Mouse (Mus musculus): ENCODE measurements around the gene Bptf. TPM values are rescaled to one million over a fixed set of nuclear protein-coding genes. Genes with fewer than 3 reads are reported as not detected.

Bptf gene
- total RNA-seq, 1 experiment = 86.4 TPM

- 0 out of 4 replicates have a peak, but pooled peaks cover 0 to 3% of the 10 kb centered on the region in 2 experiments for H3K4me1 ChIP-seq (ENCODE audit: control insufficient read depth in 2 of 2, insufficient read depth in 2 of 2, low read length in 2 of 2, poor library complexity in 1 of 2)
- H3K9ac ChIP-seq (ENCODE audit: insufficient read depth, low read depth, low read length, poor library complexity, severe bottlenecking) = no peak overlapping the region
- in situ Hi-C loops (cut with MboI; ENCODE audit: low sequenced_read_pairs in 2 of 2, unreplicated experiment in 2 of 2) = no loop called here
- H3K36me3 ChIP-seq (ENCODE audit: control insufficient read depth, insufficient read depth, low read length, poor library complexity, severe bottlenecking) = no peaks in the 10 kb centered on the region
- no peak overlapping the region for H3K4me3 ChIP-seq (ENCODE audit: insufficient read depth in 1 of 2, low read depth in 1 of 2, low read length in 2 of 2, poor library complexity in 1 of 2, severe bottlenecking in 1 of 2)
- H3K27ac ChIP-seq (ENCODE audit: insufficient read depth, low read depth, low read length, poor library complexity, severe bottlenecking) = no peak overlapping the region
- TF ChIP-seq ZNF384 (IDR thresholded peaks at IDR 0.05; ENCODE audit: low read depth, low read length) = no peak
- TF ChIP-seq HCFC1 (IDR thresholded peaks at IDR 0.05; ENCODE audit: borderline replicate concordance, insufficient read depth, low read length) = no peak
- TF ChIP-seq CHD2 (IDR thresholded peaks at IDR 0.05; ENCODE audit: low read depth, low read length) = no peak
- TF ChIP-seq MAFK (IDR thresholded peaks at IDR 0.05; ENCODE audit: insufficient read depth, low read depth, low read length) = no peak
- TF ChIP-seq ZC3H11A (IDR thresholded peaks at IDR 0.05; ENCODE audit: borderline replicate concordance, low read depth, low read length) = no peak
- H3K9me3 ChIP-seq (ENCODE audit: control insufficient read depth, insufficient read depth, low read depth, low read length) = no peaks in the 10 kb centered on the region
- no peak for DNase-seq (ENCODE audit: low read depth, low spot score)
Observed at GRCm38 (mm10) chr11:107005538-107005937, 126.4 kb downstream of the Bptf start.

DNA sequence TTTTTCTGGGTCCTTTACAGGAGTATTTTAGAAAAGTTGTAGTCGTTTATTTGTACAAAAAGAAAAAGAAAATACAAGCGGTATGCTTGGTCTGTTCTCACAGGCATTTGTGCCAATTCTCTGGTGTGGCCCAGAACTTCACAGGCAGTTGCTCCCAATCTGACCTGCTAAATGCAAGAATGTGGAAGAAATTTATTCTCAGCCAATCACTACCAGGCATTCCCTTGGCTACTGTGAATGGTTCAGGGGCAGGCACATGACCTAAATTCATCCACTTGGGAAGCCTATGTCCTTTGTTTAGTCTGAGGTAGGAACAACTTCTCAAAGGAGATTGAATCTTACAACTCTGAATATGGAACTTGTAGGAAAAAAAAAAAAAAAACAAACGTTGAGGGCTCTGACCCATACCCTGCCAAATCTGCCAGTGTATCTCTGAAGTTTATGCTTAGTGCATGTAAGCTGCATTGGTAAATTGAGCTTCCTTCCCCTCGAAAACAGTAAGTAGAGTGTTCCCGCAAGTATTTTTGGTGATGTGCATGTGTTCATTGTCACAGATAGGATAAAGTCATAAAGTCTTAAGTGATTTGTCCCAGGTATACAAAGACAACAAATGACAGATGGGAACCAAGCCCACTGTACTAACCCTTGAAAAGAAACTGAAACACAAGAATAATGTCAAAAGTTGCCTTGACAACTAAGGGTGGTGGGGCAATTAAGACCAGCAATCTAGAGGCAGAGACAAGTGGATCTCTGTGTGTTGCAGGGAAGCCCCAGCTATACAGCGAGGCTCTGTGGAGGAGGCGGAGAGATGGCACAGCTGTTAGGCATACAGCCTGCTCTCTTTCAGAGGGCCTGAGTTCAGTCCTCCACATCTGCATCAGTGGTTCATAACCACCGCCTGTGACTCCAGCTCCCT, 129.9 kb downstream of the Bptf start:
- Histone ChIP-seq H3K9ac (ENCODE audit: insufficient read depth, low read depth, low read length, poor library complexity, severe bottlenecking) (no peak overlapping the region), H3K4me3 (ENCODE audit: insufficient read depth in 1 of 2, low read depth in 1 of 2, low read length in 2 of 2, poor library complexity in 1 of 2, severe bottlenecking in 1 of 2) (peak overlapping the region in 1 of 2 experiments; percentile 20; a peak in 1 of 4 replicates), H3K9me3 (ENCODE audit: control insufficient read depth, insufficient read depth, low read depth, low read length) (no peaks in the 10 kb centered on the region), H3K36me3 (ENCODE audit: control insufficient read depth, insufficient read depth, low read length, poor library complexity, severe bottlenecking) (peaks cover 8% of the 10 kb centered on the region), H3K27ac (ENCODE audit: insufficient read depth, low read depth, low read length, poor library complexity, severe bottlenecking) (no peak overlapping the region), H3K4me1 (ENCODE audit: control insufficient read depth in 2 of 2, insufficient read depth in 2 of 2, low read length in 2 of 2, poor library complexity in 1 of 2) (0 out of 4 replicates have a peak, but pooled peaks cover 0 to 3% of the 10 kb centered on the region in 2 experiments)
- no peak for DNase-seq (ENCODE audit: low read depth, low spot score)
- peak; percentile 43; the same call in 1 of the 2 replicates for TF ChIP-seq ZNF384 (IDR thresholded peaks at IDR 0.05; ENCODE audit: low read depth, low read length)
- TF ChIP-seq ZC3H11A (IDR thresholded peaks at IDR 0.05; ENCODE audit: borderline replicate concordance, low read depth, low read length) = no peak
- in situ Hi-C loops (cut with MboI; ENCODE audit: low sequenced_read_pairs in 2 of 2, unreplicated experiment in 2 of 2) = no loop called here

GRCm38 (mm10) chr11:106999949-107000513, 131.9 kb downstream of the Bptf start:
- Histone ChIP-seq H3K4me3 (ENCODE audit: insufficient read depth in 1 of 2, low read depth in 1 of 2, low read length in 2 of 2, poor library complexity in 1 of 2, severe bottlenecking in 1 of 2) (peak overlapping the region; percentile 43 to 67; a peak in 3 of 4 replicates), H3K9me3 (ENCODE audit: control insufficient read depth, insufficient read depth, low read depth, low read length) (no peaks in the 10 kb centered on the region), H3K36me3 (ENCODE audit: control insufficient read depth, insufficient read depth, low read length, poor library complexity, severe bottlenecking) (peaks cover 23% of the 10 kb centered on the region), H3K4me1 (ENCODE audit: control insufficient read depth in 2 of 2, insufficient read depth in 2 of 2, low read length in 2 of 2, poor library complexity in 1 of 2) (peaks cover 0 to 7% of the 10 kb centered on the region in 2 experiments; a peak in 2 of 4 replicates), H3K9ac (ENCODE audit: insufficient read depth, low read depth, low read length, poor library complexity, severe bottlenecking) (peak overlapping the region; percentile 78; the same call in 1 of the 2 replicates), H3K27ac (ENCODE audit: insufficient read depth, low read depth, low read length, poor library complexity, severe bottlenecking) (peak overlapping the region; percentile 42; the same call in 1 of the 2 replicates)
- in situ Hi-C loops (cut with MboI; ENCODE audit: low sequenced_read_pairs in 2 of 2, unreplicated experiment in 2 of 2) = no loop called here
- no peak for DNase-seq (ENCODE audit: low read depth, low spot score)
- TF ChIP-seq HCFC1 (IDR thresholded peaks at IDR 0.05; ENCODE audit: borderline replicate concordance, insufficient read depth, low read length) = no peak
- TF ChIP-seq ZC3H11A (IDR thresholded peaks at IDR 0.05; ENCODE audit: borderline replicate concordance, low read depth, low read length) = no peak
- no peak for TF ChIP-seq ZNF384 (IDR thresholded peaks at IDR 0.05; ENCODE audit: low read depth, low read length)

- peaks cover 30% of the 10 kb centered on the region for H3K36me3 ChIP-seq (ENCODE audit: control insufficient read depth, insufficient read depth, low read length, poor library complexity, severe bottlenecking)
- H3K4me1 ChIP-seq (ENCODE audit: control insufficient read depth in 2 of 2, insufficient read depth in 2 of 2, low read length in 2 of 2, poor library complexity in 1 of 2) = peaks cover 2 to 7% of the 10 kb centered on the region in 2 experiments; a peak in 3 of 4 replicates
- peak; percentile 96 for DNase-seq (ENCODE audit: low read depth, low spot score)
- peak within 1 kb of the TSS; percentile 98 for H3K9ac ChIP-seq (ENCODE audit: insufficient read depth, low read depth, low read length, poor library complexity, severe bottlenecking)
- peak within 1 kb of the TSS; percentile 78 for H3K27ac ChIP-seq (ENCODE audit: insufficient read depth, low read depth, low read length, poor library complexity, severe bottlenecking)
- in situ Hi-C loops (cut with MboI; ENCODE audit: low sequenced_read_pairs in 2 of 2, unreplicated experiment in 2 of 2) = no loop called here
- peak within 1 kb of the TSS; percentile 88 to 96 for H3K4me3 ChIP-seq (ENCODE audit: insufficient read depth in 1 of 2, low read depth in 1 of 2, low read length in 2 of 2, poor library complexity in 1 of 2, severe bottlenecking in 1 of 2)
- TF ChIP-seq MAFK (IDR thresholded peaks at IDR 0.05; ENCODE audit: insufficient read depth, low read depth, low read length) = no peak
- TF ChIP-seq ZNF384 (IDR thresholded peaks at IDR 0.05; ENCODE audit: low read depth, low read length) = peak; percentile 100
- TF ChIP-seq CHD2 (IDR thresholded peaks at IDR 0.05; ENCODE audit: low read depth, low read length) = peak; percentile 96
- H3K9me3 ChIP-seq (ENCODE audit: control insufficient read depth, insufficient read depth, low read depth, low read length) = no peaks in the 10 kb centered on the region
Observed at GRCm38 (mm10) chr11:106999151-106999948, 132.6 kb downstream of the Bptf start, which contains the start of gene Kpna2. Gene Kpna2 (minus strand): TSS chr11:106999541.

Measured in ES-E14 (cell line).